Mouse (Mus musculus) testis, adult 2 months (tissue): Measurements from ENCODE around the gene Vps35l.

Source experiments
- CTCF ChIP-seq: fragments of 200-500 bp; IDR thresholded peaks from 2 replicates; pipeline ENCODE4 v1.5.1; 2012; ENCODE audit warnings: low read depth, mild to moderate bottlenecking, inconsistent platforms, low read length, moderate library complexity; ENCODE audit not compliant: control insufficient read depth, insufficient read depth, insufficient replicate concordance
- POLR2A ChIP-seq: fragments of 200-500 bp; IDR thresholded peaks from 2 replicates; pipeline ENCODE4 v1.6.1; 2012; ENCODE audit warnings: low read depth, mild to moderate bottlenecking, inconsistent platforms, low read length, moderate library complexity; ENCODE audit not compliant: control insufficient read depth

DNA sequence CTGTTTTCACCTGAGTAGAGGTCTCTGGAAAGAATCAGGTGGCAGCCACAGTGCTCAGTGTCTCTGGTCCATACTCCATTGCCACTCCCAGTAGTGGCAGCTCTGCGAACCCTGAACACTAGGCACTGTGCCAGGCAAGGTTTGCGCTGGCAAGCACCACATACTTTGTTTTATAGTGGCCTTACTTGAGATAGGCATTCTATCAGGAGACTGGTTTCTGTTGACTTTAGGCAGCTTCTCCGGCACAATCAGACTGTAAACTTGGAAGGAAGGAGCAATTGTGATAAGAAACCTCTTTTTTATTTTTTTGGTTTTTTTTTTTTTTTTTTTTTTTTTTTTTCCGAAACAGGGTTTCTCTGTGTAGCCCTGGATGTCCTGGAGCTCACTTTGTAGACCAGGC is 32.0 kb upstream of the Vps35l start:
- TF ChIP-seq POLR2A: no peak
- no peak for TF ChIP-seq CTCF
